Mouse (Mus musculus): ENCODE measurements at regions not wholly inside any gene's neighbourhood (a gene's known extent, or its start where the extent isn't known, plus 50 kb on each side); places are given as distances from the start of the nearest gene placed in this dataset.
"Not testable (repeated sequence)": the region's sequence is repeated elsewhere in the genome, so short reads cannot be mapped to it uniquely, and the experiment has no call there.

- in situ Hi-C loops (cut with MboI, MseI) = no loop called here
Observed at GRCm38 (mm10) chr12:77089624-77090278, 127.8 kb upstream of the Max start.

GRCm38 (mm10) chr12:77088452-77088851, 126.5 kb upstream of the Max start:
- in situ Hi-C loops (cut with MboI, MseI) = no loop called here

GRCm38 (mm10) chr12:77086931-77087330, 124.9 kb upstream of the Max start:
- in situ Hi-C loops (cut with MboI, MseI) = not testable (repeated sequence)

GRCm38 (mm10) chr12:77085894-77086293, 123.9 kb upstream of the Max start:
- in situ Hi-C loops (cut with MboI, MseI) = no loop called here

- in situ Hi-C loops (cut with MboI, MseI) = no loop called here
Observed at GRCm38 (mm10) chr12:77085244-77085643, 123.2 kb upstream of the Max start.

- in situ Hi-C loops (cut with MboI, MseI) = no loop called here
Observed at GRCm38 (mm10) chr12:77084744-77085143, 122.7 kb upstream of the Max start.

GRCm38 (mm10) chr12:77084343-77084742, 122.3 kb upstream of the Max start:
- in situ Hi-C loops (cut with MboI, MseI) = no loop called here

GRCm38 (mm10) chr12:77083760-77084159, 121.8 kb upstream of the Max start:
- in situ Hi-C loops (cut with MboI, MseI) = no loop called here

GRCm38 (mm10) chr12:77081774-77082173, 119.8 kb upstream of the Max start:
- in situ Hi-C loops (cut with MboI, MseI) = no loop called here

- in situ Hi-C loops (cut with MboI, MseI) = no loop called here
Observed at GRCm38 (mm10) chr12:77079481-77079880, 117.5 kb upstream of the Max start.

GRCm38 (mm10) chr12:77076678-77077077, 114.7 kb upstream of the Max start:
- in situ Hi-C loops (cut with MboI, MseI) = no loop called here

- in situ Hi-C loops (cut with MboI, MseI) = no loop called here
Observed at GRCm38 (mm10) chr12:77074602-77075001, 112.6 kb upstream of the Max start.

- in situ Hi-C loops (cut with MboI, MseI) = no loop called here
Observed at GRCm38 (mm10) chr12:77071700-77072099, 109.7 kb upstream of the Max start.

- in situ Hi-C loops (cut with MboI, MseI) = no loop called here
Observed at GRCm38 (mm10) chr12:77067938-77068337, 105.9 kb upstream of the Max start.

GRCm38 (mm10) chr12:77067115-77067514, 105.1 kb upstream of the Max start:
- in situ Hi-C loops (cut with MboI, MseI) = no loop called here

GRCm38 (mm10) chr12:77065645-77066512, 103.9 kb upstream of the Max start:
- in situ Hi-C loops (cut with MboI, MseI) = no loop called here

GRCm38 (mm10) chr12:77064048-77064447, 102.0 kb upstream of the Max start:
- in situ Hi-C loops (cut with MboI, MseI) = no loop called here

GRCm38 (mm10) chr12:77061562-77061847, 99.5 kb upstream of the Max start:
- in situ Hi-C loops (cut with MboI, MseI) = no loop called here

- in situ Hi-C loops (cut with MboI, MseI) = no loop called here
Observed at GRCm38 (mm10) chr12:77060766-77061561, 99.0 kb upstream of the Max start.

GRCm38 (mm10) chr12:77060060-77060695, 98.2 kb upstream of the Max start:
- in situ Hi-C loops (cut with MboI, MseI) = no loop called here

- in situ Hi-C loops (cut with MboI, MseI) = no loop called here
Observed at GRCm38 (mm10) chr12:77059679-77060059, 97.7 kb upstream of the Max start.

GRCm38 (mm10) chr12:77058596-77059190, 96.7 kb upstream of the Max start:
- in situ Hi-C loops (cut with MboI, MseI) = no loop called here

Measured in T-helper 1 cell (primary cell).